Mouse (Mus musculus) neural tube, embryonic 13.5 days (tissue): ENCODE results near the gene Galk1. TPM values are rescaled to one million over a fixed set of nuclear protein-coding genes. Genes with fewer than 3 reads are reported as not detected.

Source experiments
- ATAC-seq: fragments of 200-750 bp; cut with Nextera tagmentation; 2 replicates; pipeline ENCODE4 v1.8.0; 2017; ENCODE audit warnings: low read depth, mild to moderate bottlenecking, moderate TSS enrichment, moderate library complexity
- H3K27ac ChIP-seq: fragments of 300-500 bp; sonication (generic); replicated peaks from 2 replicates; pipeline ENCODE4 v1.5.1; 2015; ENCODE audit warnings: moderate library complexity, mild to moderate bottlenecking, inconsistent platforms
- H3K27me3 ChIP-seq: fragments of 300-500 bp; sonication (generic); 2 replicates; pipeline ENCODE4 v1.6.1; 2015; ENCODE audit warnings: mild to moderate bottlenecking, inconsistent platforms
- H3K36me3 ChIP-seq: fragments of 300-500 bp; sonication (generic); 2 replicates; pipeline ENCODE4 v1.6.1; 2015; ENCODE audit warnings: mild to moderate bottlenecking, inconsistent platforms
- H3K4me1 ChIP-seq: fragments of 300-500 bp; sonication (generic); replicated peaks from 2 replicates; pipeline ENCODE4 v1.6.1; 2015; ENCODE audit warnings: inconsistent platforms
- H3K4me2 ChIP-seq: fragments of 300-500 bp; sonication (generic); 2 replicates; pipeline ENCODE4 v1.6.1; 2015; ENCODE audit warnings: inconsistent platforms, mild to moderate bottlenecking, moderate library complexity
- H3K4me3 ChIP-seq: fragments of 300-500 bp; sonication (generic); 2 replicates; pipeline ENCODE4 v1.5.1; 2015; ENCODE audit warnings: mild to moderate bottlenecking, inconsistent platforms
- H3K9ac ChIP-seq: fragments of 300-500 bp; sonication (generic); 2 replicates; pipeline ENCODE4 v1.6.1; 2015; ENCODE audit warnings: moderate library complexity, mild to moderate bottlenecking, inconsistent platforms
- H3K9me3 ChIP-seq: fragments of 300-500 bp; sonication (generic); 2 replicates; pipeline ENCODE4 v1.6.1; 2016; ENCODE audit warnings: inconsistent platforms
- WGBS: fragments of 180-500 bp; shearing (Covaris S2); methylation state at CpG from one replicate; pipeline ENCODE4 v1.1.7; 2015; 5-methylcytosine and 5-hydroxymethylcytosine counted together
- polyA plus RNA-seq: library from polyadenylated mRNA; unstranded; fragments of >200 nt; fragmentation: Nextera tagmentation; extraction: Ambion mirVana; gene quantifications from 2 replicates; pipeline ENCODE4 v1.2.1, GENCODE M21; 2015

The Galk1 gene
- polyA plus RNA-seq, 1 experiment from 2014 or later: 73.9 TPM

DNA sequence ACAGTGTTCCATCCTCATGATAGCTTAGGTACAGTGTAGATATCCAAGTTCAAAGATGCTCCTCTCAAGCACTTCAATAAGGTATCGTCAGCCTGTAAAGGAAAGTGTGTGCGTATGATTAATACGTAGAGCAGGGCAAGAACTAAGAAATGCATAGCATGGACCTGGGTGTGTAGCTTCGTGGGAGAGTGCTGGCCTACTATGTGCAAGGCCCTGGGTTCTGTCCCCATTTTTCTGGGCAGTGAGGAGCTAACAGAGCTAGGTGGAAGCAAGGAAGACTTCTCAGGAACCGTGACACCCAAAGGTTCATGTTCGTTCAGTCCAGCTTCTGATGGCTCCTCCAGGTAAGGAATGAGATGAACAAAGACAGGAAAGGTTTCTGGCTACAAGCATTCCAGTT, 32.7 kb upstream of the Galk1 start:
- no peak overlapping the region for H3K4me2 ChIP-seq
- 92% methylated on average over 6 of the region's 6 CpGs for WGBS

DNA sequence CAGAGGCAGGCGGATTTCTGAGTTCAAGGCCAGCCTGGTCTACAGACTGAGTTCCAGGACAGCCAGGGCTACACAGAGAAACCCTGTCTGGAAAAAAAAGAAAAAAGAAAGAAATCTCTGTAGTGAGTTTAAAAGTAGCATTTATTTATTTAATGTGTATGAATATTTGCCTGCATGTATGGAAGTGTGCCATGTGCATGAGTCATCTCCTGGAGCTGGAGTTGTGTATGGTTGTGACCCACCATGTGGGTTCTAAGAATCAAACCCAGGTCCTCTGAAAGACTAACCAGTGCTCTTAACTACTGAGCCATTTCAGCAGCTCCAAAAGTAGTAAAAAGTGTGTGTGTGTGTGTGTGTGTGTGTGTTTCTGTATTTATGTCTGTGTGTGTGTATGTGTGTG, 30.8 kb upstream of the Galk1 start:
- Histone ChIP-seq H3K9me3 (no peaks in the 10 kb centered on the region), H3K4me2 (no peak overlapping the region), H3K4me3 (no peak overlapping the region), H3K36me3 (peaks cover 68% of the 10 kb centered on the region), H3K9ac (no peak overlapping the region), H3K4me1 (no peaks in the 10 kb centered on the region), H3K27ac (no peak overlapping the region), H3K27me3 (no peaks in the 10 kb centered on the region)
- ATAC-seq: no peak
- 100% methylated on average over 1 of the region's 1 CpGs for WGBS

More for the DNA sequence above, 32.7 kb upstream of the Galk1 start:
- no peaks in the 10 kb centered on the region for H3K9me3 ChIP-seq
- peaks cover 72% of the 10 kb centered on the region for H3K36me3 ChIP-seq
- ATAC-seq: no peak
- H3K27ac ChIP-seq: no peak overlapping the region
- H3K4me3 ChIP-seq: no peak overlapping the region
- H3K27me3 ChIP-seq: no peaks in the 10 kb centered on the region
- H3K9ac ChIP-seq: no peak overlapping the region
- H3K4me1 ChIP-seq: no peaks in the 10 kb centered on the region

DNA sequence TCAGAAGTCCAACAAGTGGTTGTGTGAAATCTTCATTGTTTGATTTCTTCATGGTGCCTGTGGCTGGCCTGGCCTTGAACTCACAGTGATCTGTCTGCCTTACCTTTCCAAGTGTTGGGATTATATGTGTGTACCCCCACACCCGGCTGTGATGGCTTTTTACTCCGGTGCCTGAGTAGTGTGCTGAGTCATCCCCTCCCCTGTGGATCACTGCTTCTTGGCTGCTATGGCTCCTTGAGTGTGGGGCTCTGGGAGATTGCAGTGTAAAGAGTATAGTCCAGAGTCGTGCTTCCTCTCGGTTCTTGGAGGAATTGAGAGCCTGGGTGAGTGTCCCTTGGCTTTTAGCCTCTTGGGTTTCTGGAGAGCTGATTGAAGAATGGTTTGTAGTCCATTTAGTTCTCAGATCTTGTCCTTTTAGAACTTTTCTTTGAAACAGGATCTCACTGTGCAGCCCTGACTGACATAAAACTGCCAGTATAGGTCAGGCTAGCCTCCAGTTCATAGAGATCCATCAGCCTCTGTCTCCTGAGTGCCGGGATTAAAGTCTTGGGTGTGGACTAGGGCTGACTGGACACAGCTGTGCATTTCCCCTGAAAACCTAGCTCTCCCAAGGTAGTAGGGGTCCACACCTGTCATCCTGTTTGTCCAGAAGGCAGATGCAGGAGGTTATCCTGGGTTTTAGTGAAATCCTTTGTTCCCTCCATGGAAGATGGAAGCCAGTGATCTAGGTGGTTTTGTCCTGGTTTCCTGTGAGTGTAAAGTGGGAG, 30.0 kb upstream of the Galk1 start:
- Histone ChIP-seq H3K4me1 (no peaks in the 10 kb centered on the region), H3K36me3 (peaks cover 62% of the 10 kb centered on the region), H3K4me2 (no peak overlapping the region), H3K27ac (no peak overlapping the region), H3K4me3 (no peak overlapping the region), H3K9ac (no peak overlapping the region), H3K27me3 (no peaks in the 10 kb centered on the region), H3K9me3 (no peaks in the 10 kb centered on the region)
- 81% methylated on average over 5 of the region's 5 CpGs for WGBS
- no peak for ATAC-seq

DNA sequence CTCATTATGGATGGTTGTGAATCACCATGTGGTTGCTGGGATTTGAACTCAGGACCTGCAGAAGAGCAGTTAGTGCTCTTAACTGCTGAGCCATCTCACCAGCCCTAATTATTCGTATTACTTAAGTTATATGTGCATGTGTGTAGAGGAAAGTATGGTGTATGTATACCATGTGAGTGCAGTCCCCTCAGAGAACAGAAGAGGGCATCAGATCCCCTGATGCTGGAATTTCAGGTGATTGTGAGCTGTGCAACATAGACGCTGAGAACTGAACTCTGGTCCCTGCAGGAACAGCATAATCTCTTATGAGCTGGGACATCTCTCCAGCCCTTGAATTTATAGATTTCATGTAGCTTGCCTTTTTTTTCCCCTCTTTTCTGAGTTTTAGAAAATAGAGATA, 29.3 kb upstream of the Galk1 start:
- Histone ChIP-seq H3K9me3 (no peaks in the 10 kb centered on the region), H3K27me3 (no peaks in the 10 kb centered on the region), H3K4me2 (no peak overlapping the region), H3K4me3 (no peak overlapping the region), H3K4me1 (no peaks in the 10 kb centered on the region), H3K9ac (no peak overlapping the region), H3K27ac (no peak overlapping the region), H3K36me3 (peaks cover 55% of the 10 kb centered on the region)
- ATAC-seq: no peak
- 99% methylated on average over 2 of the region's 2 CpGs for WGBS

DNA sequence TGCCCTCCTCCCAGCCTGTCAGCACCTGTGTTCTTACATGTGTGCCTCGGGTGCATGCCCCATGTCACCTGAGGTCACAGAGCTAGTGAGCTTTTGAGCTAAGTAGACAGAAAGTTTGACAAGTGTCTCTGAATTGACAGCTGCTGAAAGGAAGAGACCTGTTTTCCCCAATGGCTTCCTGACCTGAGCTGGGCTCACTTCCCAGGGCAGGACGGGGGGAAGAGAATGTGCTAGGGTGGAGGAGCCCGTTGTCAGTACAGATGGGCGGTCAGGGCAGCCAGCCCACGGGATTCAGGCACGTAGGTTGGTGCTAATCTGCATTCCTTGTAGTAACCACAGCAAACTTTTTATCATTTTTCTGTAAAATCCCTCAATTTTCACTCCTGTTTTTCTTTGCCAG, 28.1 kb upstream of the Galk1 start:
- Histone ChIP-seq H3K27me3 (no peaks in the 10 kb centered on the region), H3K4me2 (no peak overlapping the region), H3K9ac (no peak overlapping the region), H3K4me3 (no peak overlapping the region), H3K4me1 (no peaks in the 10 kb centered on the region), H3K9me3 (no peaks in the 10 kb centered on the region), H3K36me3 (peaks cover 46% of the 10 kb centered on the region), H3K27ac (no peak overlapping the region)
- 93% methylated on average over 6 of the region's 6 CpGs for WGBS
- no peak for ATAC-seq

DNA sequence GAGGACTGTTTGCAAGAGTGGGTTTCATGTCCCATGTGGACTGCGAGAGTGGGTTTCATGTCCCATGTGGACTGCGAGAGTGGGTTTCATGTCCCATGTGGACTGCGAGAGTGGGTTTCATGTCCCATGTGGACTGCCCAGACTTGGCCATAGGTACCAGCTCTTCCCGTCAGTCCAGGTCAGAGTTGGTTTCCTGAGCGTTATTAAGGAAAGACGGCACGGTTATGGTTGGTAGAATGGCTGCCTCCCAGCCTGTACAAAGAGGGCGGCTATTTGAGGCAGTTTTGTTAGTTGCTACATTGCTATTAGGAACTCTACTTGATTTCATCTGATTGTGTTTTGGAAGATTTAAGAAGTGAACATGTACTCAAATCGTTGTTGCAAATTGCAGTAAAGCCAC, 25.3 kb upstream of the Galk1 start:
- 90% methylated on average over 9 of the region's 9 CpGs for WGBS
- Histone ChIP-seq H3K4me2 (no peak overlapping the region), H3K4me1 (peaks cover 2% of the 10 kb centered on the region), H3K9ac (no peak overlapping the region), H3K27me3 (no peaks in the 10 kb centered on the region), H3K4me3 (no peak overlapping the region), H3K9me3 (no peaks in the 10 kb centered on the region), H3K36me3 (peaks cover 43% of the 10 kb centered on the region), H3K27ac (no peak overlapping the region)
- no peak for ATAC-seq

DNA sequence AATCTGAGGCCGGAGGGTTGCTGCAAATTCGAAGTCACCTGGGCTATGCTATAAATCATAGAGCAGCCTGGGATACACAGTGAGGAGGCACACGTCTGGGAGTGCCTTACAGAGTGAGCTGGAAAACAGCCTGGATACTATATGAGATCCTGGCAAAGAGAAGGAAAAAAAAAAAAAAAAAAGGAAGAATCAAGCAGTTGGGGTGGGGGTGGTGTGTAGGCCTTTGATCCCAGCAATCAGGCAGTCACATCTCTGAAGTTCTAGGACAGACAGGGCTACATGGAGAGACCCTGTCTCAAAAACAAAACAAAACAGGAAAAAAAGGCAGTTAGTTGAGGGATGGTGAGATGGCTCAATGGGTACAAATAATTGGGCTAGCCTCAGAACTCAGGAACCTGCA, 24.2 kb upstream of the Galk1 start:
- Histone ChIP-seq H3K4me3 (no peak overlapping the region), H3K9me3 (no peaks in the 10 kb centered on the region), H3K4me2 (no peak overlapping the region), H3K27ac (no peak overlapping the region), H3K27me3 (no peaks in the 10 kb centered on the region), H3K4me1 (peaks cover 14% of the 10 kb centered on the region), H3K9ac (no peak overlapping the region), H3K36me3 (peaks cover 34% of the 10 kb centered on the region)
- 77% methylated on average over 3 of the region's 3 CpGs for WGBS
- no peak for ATAC-seq

DNA sequence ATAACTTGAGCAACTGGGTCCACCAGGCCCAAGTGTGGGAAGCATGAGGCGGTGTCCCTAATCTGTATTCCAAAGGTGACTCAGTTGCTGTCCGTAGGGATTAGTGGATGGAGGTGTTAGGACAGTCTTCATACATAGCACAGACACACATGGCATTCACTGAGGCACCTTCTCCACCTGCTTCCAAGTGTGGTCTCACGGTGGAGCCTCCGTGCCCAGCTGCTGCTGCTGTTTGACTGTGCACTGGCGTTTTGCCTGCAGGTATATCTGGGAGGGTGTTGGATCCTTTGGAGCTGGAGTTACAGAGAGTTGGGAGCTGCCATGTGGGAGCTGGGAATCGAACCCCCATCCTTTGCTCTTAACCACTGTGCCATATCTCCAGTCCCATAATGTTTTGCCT, 22.1 kb upstream of the Galk1 start:
- Histone ChIP-seq H3K27ac (no peak overlapping the region), H3K36me3 (peaks cover 18% of the 10 kb centered on the region), H3K4me3 (no peak overlapping the region), H3K9me3 (no peaks in the 10 kb centered on the region), H3K27me3 (no peaks in the 10 kb centered on the region), H3K4me1 (peaks cover 25% of the 10 kb centered on the region), H3K4me2 (no peak overlapping the region), H3K9ac (no peak overlapping the region)
- no peak for ATAC-seq
- 93% methylated on average over 6 of the region's 6 CpGs for WGBS

DNA sequence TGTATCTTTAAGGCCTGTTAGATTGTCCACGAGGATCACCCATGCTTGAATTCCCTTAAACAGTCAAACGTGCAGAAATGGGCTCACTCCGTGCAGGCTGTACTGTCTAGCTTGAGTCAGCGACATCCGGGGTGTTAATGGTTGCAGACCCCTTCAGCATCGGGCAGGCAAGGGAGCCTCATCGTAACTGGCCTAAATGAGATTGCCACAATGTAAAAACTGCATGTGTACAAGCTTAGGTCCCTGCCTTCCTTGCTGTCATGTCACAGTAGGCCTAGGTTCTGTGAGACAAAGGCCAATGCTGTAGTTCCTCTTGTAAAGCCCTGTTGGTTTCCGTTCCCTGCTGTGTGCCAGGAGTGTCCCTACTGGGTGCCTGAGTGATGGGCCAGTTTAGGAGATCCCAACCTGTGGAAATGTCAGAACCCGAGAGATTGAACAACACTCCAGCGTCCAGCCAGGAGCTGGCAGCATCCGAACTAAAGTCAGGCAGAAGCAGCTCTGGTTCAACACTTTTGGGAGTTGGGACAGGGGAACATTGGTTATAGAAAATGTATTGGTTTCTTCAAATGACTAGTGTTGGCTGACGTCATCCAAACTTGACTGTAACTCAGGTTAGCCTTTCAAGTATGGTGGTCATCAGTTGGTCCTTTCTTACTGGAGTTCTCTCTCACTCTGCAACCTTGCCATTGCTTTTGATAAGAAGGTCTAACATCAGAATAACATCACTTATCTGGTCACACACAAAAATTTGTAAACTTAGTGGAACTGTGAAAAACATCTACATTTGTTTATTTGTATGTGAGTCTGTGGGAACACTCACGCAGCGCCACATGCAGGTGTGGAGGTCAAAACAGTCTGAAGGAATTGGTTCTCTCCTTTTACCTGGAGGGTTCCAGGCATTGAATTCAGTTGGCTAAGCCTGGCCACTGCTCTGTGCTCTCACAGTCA, 18.7 kb upstream of the Galk1 start:
- H3K9me3 ChIP-seq: no peaks in the 10 kb centered on the region
- 0 out of 2 replicates have a peak, but pooled peaks cover 6% of the 10 kb centered on the region for H3K36me3 ChIP-seq
- peaks cover 28% of the 10 kb centered on the region for H3K4me1 ChIP-seq
- peak overlapping the region; percentile 70 for H3K4me3 ChIP-seq
- peak; percentile 37 for ATAC-seq
- peak overlapping the region; percentile 93 for H3K9ac ChIP-seq
- peak overlapping the region; percentile 100 for H3K27ac ChIP-seq
- H3K4me2 ChIP-seq: peak overlapping the region; percentile 81
- no peaks in the 10 kb centered on the region for H3K27me3 ChIP-seq
- WGBS: 24% methylated on average over 14 of the region's 14 CpGs

DNA sequence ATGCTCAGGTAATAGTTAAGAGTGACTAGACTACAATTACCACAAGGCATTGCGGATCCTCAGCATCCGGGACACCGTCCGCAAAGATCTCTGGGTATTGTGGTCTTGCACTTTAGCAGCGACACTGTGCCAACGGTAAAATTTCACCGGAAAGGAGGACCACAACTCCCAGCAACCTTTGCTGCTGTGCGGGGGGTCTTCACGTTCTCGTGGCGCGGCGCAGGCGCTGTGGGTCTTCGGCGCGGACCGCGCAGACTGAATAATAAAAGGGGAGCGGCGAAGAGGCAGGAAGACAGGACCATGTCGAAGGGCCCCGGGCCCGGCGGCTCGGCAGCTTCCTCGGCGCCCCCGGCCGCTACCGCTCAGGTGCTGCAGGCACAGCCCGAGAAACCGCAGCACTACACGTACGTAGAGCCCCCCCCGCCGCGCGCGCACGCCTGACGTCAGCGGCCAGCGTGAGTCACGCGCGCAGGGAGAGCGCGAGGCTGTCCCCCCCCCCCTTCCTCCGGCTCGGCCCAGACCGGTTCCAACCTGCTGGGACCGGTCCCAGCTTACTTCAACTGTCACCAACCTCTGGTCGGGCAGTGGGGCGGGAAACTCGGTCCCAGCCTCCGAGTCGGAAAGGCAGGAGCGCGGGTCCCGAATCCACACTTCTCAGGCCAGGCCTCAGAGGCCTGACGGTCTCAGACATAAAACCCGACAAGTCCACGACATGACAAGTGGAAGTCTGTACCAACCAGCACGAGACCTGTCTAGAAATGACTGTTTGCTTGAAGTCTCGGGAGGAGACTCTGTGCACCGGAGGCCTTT, 17.8 kb upstream of the Galk1 start, which contains the start of gene Unk:
Gene Unk, plus strand, starts transcription at position 235 of the 810 bp plus-strand sequence.
- H3K4me3 ChIP-seq: peak within 1 kb of the TSS; percentile 70
- H3K9me3 ChIP-seq: no peaks in the 10 kb centered on the region
- H3K4me1 ChIP-seq: peaks cover 28% of the 10 kb centered on the region
- under 1% methylated on average over 53 of the region's 67 CpGs for WGBS
- ATAC-seq: peak; percentile 95
- peak within 1 kb of the TSS; percentile 81 for H3K4me2 ChIP-seq
- H3K27me3 ChIP-seq: no peaks in the 10 kb centered on the region
- H3K9ac ChIP-seq: peak within 1 kb of the TSS; percentile 93
- H3K27ac ChIP-seq: peak within 1 kb of the TSS; percentile 100
- H3K36me3 ChIP-seq: 0 out of 2 replicates have a peak, but pooled peaks cover 6% of the 10 kb centered on the region

DNA sequence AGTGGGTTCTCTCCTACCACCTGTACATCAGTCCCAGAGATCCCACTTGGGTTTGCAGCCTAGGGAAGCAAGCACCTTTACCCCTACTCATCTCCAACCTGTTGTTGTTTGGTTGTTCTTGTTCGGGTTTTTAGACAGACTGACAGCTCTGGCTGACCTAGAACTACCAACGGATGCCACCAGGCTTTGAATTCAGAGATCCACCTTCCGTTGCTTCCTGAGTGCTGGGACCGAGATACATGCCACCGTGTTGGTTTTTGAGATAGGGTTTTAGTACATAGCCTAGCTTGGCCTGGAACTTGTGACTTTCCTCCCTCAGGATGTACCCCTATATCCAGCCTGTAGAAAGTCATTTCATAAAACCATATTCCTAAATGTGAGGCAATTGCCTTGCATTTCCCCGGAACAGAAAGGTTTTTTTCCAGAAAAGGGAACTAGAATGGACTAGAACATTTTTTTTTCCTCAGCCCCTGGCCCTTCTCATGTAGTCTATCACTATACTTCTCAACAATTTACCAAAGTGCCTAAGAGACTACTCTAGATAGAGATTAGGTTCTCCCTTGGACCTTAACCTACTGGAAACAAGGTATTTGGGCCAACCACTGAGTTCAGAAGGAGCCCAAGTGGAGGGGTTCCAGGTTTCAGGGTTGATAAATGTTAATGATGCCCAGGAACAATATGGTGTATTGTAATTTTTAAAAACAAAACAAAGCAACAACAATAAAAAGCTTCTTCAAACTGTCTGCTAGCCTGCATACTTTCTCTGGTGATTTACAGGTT, 16.8 kb upstream of the Galk1 start:
- peak overlapping the region; percentile 81 for H3K4me2 ChIP-seq
- H3K4me3 ChIP-seq: peak overlapping the region; percentile 70
- H3K9me3 ChIP-seq: no peaks in the 10 kb centered on the region
- no peak for ATAC-seq
- WGBS: 79% methylated on average over 6 of the region's 6 CpGs
- peaks cover 28% of the 10 kb centered on the region for H3K4me1 ChIP-seq
- H3K27ac ChIP-seq: 0 out of 2 replicates have a peak overlapping the region, but pooled peaks have one; percentile 49
- H3K9ac ChIP-seq: peak overlapping the region; percentile 68
- H3K27me3 ChIP-seq: no peaks in the 10 kb centered on the region
- H3K36me3 ChIP-seq: no peaks in the 10 kb centered on the region
